13 mouse cellular contexts compared by ENCODE assay signal in the genomic region with DNA sequence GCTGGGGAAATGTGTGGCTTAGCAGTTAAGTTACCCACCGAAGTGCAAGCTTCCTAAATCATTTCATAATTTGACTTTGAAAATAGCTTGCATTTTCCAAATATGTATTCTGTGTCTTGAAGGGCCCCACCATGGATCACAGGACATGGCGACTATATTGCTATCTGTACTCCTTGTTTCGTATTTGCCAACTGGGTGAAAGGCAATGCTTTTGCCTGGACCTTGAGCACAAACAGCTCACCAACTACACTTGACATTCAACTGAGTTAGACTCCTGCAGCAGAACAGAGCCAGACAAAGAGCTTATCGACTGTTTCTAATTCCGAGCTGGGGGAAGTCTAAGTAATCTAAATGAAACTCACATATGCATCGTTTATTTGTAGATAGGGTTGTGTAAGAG.
"Had no signal": no experiment of that assay in that cellular context is flagged by ENCODE, and none has a peak within 500 bp of the region (broad histone marks: within the 10 kb centered on the region; RNA-seq: fewer than 3 reads in every experiment).

No protein-coding gene starts in this region.

- H3K9me3 ChIP-seq: liver, embryonic 13.5 days; lung, embryonic 15.5 days; midbrain, embryonic 12.5 days; neural tube, embryonic 13.5 days; stomach, embryonic 15.5 days had no signal

- H3K4me1 ChIP-seq: liver, embryonic 13.5 days; stomach, embryonic 15.5 days had no signal

- H3K27me3 ChIP-seq: liver, embryonic 13.5 days; lung, embryonic 15.5 days; stomach, embryonic 15.5 days had no signal

- ATAC-seq: liver, postnatal 0 days; midbrain, embryonic 16.5 days had no signal

- H3K36me3 ChIP-seq: liver, embryonic 13.5 days; lung, embryonic 15.5 days; midbrain, embryonic 12.5 days; neural tube, embryonic 13.5 days; stomach, embryonic 15.5 days had no signal

- H3K27ac ChIP-seq: left cerebral cortex, adult 2 months; liver, embryonic 13.5 days; lung, embryonic 15.5 days; midbrain, embryonic 12.5 days; neural tube, embryonic 13.5 days; stomach, embryonic 15.5 days had no signal

- H3K4me2 ChIP-seq: liver, embryonic 13.5 days; lung, embryonic 15.5 days; midbrain, embryonic 12.5 days; stomach, embryonic 15.5 days had no signal

- H3K9ac ChIP-seq: liver, embryonic 13.5 days; liver, postnatal 0 days; lung, embryonic 15.5 days; midbrain, embryonic 12.5 days; neural tube, embryonic 13.5 days; stomach, embryonic 15.5 days had no signal

- DNase-seq: kidney, postnatal 25 days; liver; liver, embryonic 13.5 days; liver, postnatal 0 days; retina, postnatal 1 day; thymus, adult 2 months; thymus, postnatal 25 days had no signal

- H3K4me3 ChIP-seq: left cerebral cortex, adult 2 months; liver, embryonic 13.5 days; lung, embryonic 15.5 days; midbrain, embryonic 12.5 days; neural tube, embryonic 13.5 days; stomach, embryonic 15.5 days had no signal
